In genomic region chr16:13818560-13819393, GRCm38 (mm10) we compare ENCODE assay signal across 7 mouse cellular contexts. TPM values are rescaled to one million over a fixed set of nuclear protein-coding genes. Genes with fewer than 3 reads are reported as not detected.
A peak's percentile ranks its signal among the peaks of the same experiment; 100 is the strongest.
DNase-seq lines count a peak whose midpoint lies in the region; ATAC-seq and TF ChIP-seq lines count a peak whose summit lies in the region.

Gene Ntan1 (plus strand): TSS chr16:13818845.

- peaks cover 36% of the 10 kb centered on the region for H3K36me3 ChIP-seq in embryonic facial prominence, embryonic 10.5 days (replicated peaks)
- peaks cover 8% of the 10 kb centered on the region for H3K36me3 ChIP-seq in intestine, postnatal 0 days (ENCODE audit: control insufficient read depth, insufficient read depth)
- peaks cover 25% of the 10 kb centered on the region for H3K36me3 ChIP-seq in midbrain, embryonic 12.5 days
- peaks cover 5% of the 10 kb centered on the region; the same call in 1 of the 2 replicates for H3K36me3 ChIP-seq in small intestine, adult 2 months (ENCODE audit: control insufficient read depth, insufficient read depth, low read length)

- H3K27me3 ChIP-seq in embryonic facial prominence, embryonic 10.5 days (replicated peaks; ENCODE audit: low read depth, poor library complexity, severe bottlenecking) = no peaks in the 10 kb centered on the region
- H3K27me3 ChIP-seq in intestine, postnatal 0 days (replicated peaks; ENCODE audit: control insufficient read depth, insufficient read depth, low read length) = no peaks in the 10 kb centered on the region
- H3K27me3 ChIP-seq in midbrain, embryonic 12.5 days = no peaks in the 10 kb centered on the region
- no peaks in the 10 kb centered on the region for H3K27me3 ChIP-seq in small intestine, adult 2 months (ENCODE audit: control insufficient read depth, insufficient read depth, low read length)

- intact Hi-C loops in left cerebral cortex, postnatal 4 days (cut with DNase I) = no loop called here

- no peak for TF ChIP-seq CTCF in intestine, postnatal 0 days (IDR thresholded peaks at IDR 0.05; ENCODE audit: low read depth)
- no peak for TF ChIP-seq CTCF in small intestine, adult 2 months (IDR thresholded peaks at IDR 0.05; ENCODE audit: extremely low read depth, insufficient read length, insufficient replicate concordance, low read depth, low read length)

- peak within 1 kb of the TSS; percentile 91 for H3K9ac ChIP-seq in intestine, postnatal 0 days (ENCODE audit: low read depth, low read length)
- peak within 1 kb of the TSS; percentile 76 for H3K9ac ChIP-seq in midbrain, embryonic 12.5 days (replicated peaks)

- peak; percentile 95 for ATAC-seq in intestine, postnatal 0 days
- ATAC-seq in midbrain, embryonic 12.5 days (ENCODE audit: low FRiP score, low read depth) = peak; percentile 94

- under 1% methylated on average over 58 of the region's 58 CpGs for WGBS in embryonic facial prominence, embryonic 10.5 days
- WGBS in intestine, postnatal 0 days = under 1% methylated on average over 58 of the region's 58 CpGs
- under 1% methylated on average over 58 of the region's 58 CpGs for WGBS in midbrain, embryonic 12.5 days
- WGBS in small intestine, adult 2 months = under 1% methylated on average over 58 of the region's 58 CpGs

- peak within 1 kb of the TSS; percentile 96 for H3K4me2 ChIP-seq in intestine, postnatal 0 days (replicated peaks; ENCODE audit: low read depth)
- peak within 1 kb of the TSS; percentile 79 for H3K4me2 ChIP-seq in midbrain, embryonic 12.5 days (replicated peaks)

- no peaks in the 10 kb centered on the region for H3K9me3 ChIP-seq in embryonic facial prominence, embryonic 10.5 days
- no peaks in the 10 kb centered on the region for H3K9me3 ChIP-seq in intestine, postnatal 0 days (ENCODE audit: control insufficient read depth)
- H3K9me3 ChIP-seq in midbrain, embryonic 12.5 days = no peaks in the 10 kb centered on the region

- TF ChIP-seq POLR2A in small intestine, adult 2 months (IDR thresholded peaks at IDR 0.05; ENCODE audit: low read depth, low read length) = peak; percentile 90

- H3K27ac ChIP-seq in embryonic facial prominence, embryonic 10.5 days (replicated peaks) = peak within 1 kb of the TSS; percentile 95
- peak within 1 kb of the TSS; percentile 78 for H3K27ac ChIP-seq in intestine, postnatal 0 days (ENCODE audit: low read depth, low read length)
- peak within 1 kb of the TSS; percentile 95 for H3K27ac ChIP-seq in midbrain, embryonic 12.5 days (replicated peaks)
- peak within 1 kb of the TSS; percentile 94 for H3K27ac ChIP-seq in small intestine, adult 2 months (ENCODE audit: insufficient read depth, low read depth, low read length)

- DNase-seq in adrenal gland, postnatal 10 days = peak; percentile 99
- peak; percentile 97 for DNase-seq in embryonic facial prominence, embryonic 10.5 days (ENCODE audit: low spot score)
- peak; percentile 62 for DNase-seq in gonadal fat pad, adult 2 months (ENCODE audit: low read depth)
- DNase-seq in left cerebral cortex, postnatal 4 days = peak; percentile 97

- peaks cover 24% of the 10 kb centered on the region for H3K4me1 ChIP-seq in embryonic facial prominence, embryonic 10.5 days
- no peaks in the 10 kb centered on the region for H3K4me1 ChIP-seq in intestine, postnatal 0 days (replicated peaks; ENCODE audit: control insufficient read depth, insufficient read depth, low read length)
- peaks cover 17% of the 10 kb centered on the region for H3K4me1 ChIP-seq in midbrain, embryonic 12.5 days
- peaks cover 5% of the 10 kb centered on the region; the same call in 1 of the 2 replicates for H3K4me1 ChIP-seq in small intestine, adult 2 months (ENCODE audit: control insufficient read depth, insufficient read depth, insufficient read length, low read length)

- H3K4me3 ChIP-seq in embryonic facial prominence, embryonic 10.5 days = peak within 1 kb of the TSS; percentile 71
- peak within 1 kb of the TSS; percentile 87 for H3K4me3 ChIP-seq in intestine, postnatal 0 days (ENCODE audit: low read depth, low read length)
- H3K4me3 ChIP-seq in midbrain, embryonic 12.5 days = peak within 1 kb of the TSS; percentile 77
- peak within 1 kb of the TSS; percentile 80 for H3K4me3 ChIP-seq in small intestine, adult 2 months (ENCODE audit: low read depth, low read length)

RNA-seq across cellular contexts. Expression of gene Ntan1, which starts in this region (rescaled TPM):
- 10 to 100 TPM; 69.2 to 82.8 TPM for total RNA-seq in adrenal gland, postnatal 10 days (2021)
- 128 and 149 TPM in 2 replicates for polyA plus RNA-seq in embryonic facial prominence, embryonic 10.5 days (2016; fragmentation: Nextera tagmentation; extraction: Ambion mirVana)
- polyA plus RNA-seq in gonadal fat pad, adult 2 months (2012; rRNA removed) = 44.4 and 49.5 TPM in 2 replicates
- 115 and 119 TPM in 2 replicates for polyA plus RNA-seq in intestine, postnatal 0 days (2015; fragmentation: Nextera tagmentation; extraction: Ambion mirVana)
- total RNA-seq in left cerebral cortex, postnatal 4 days (2021) = 100 to 1,000 TPM; 107 to 109 TPM
- polyA plus RNA-seq in midbrain, embryonic 12.5 days (2016; fragmentation: Nextera tagmentation; extraction: Ambion mirVana) = 175 and 181 TPM in 2 replicates
- polyA plus RNA-seq in small intestine, adult 2 months (2012; rRNA removed) = 23.0 and 45.9 TPM in 2 replicates

Comparison
In these comparisons a context has a peak if more than half of its experiments do, and no peak if none do; other contexts are left out.
1. Peak in every context shown above with its lines: DNase-seq, ATAC-seq, H3K4me3 ChIP-seq and H3K27ac ChIP-seq.